11 mouse cellular contexts compared by ENCODE assay signal in the genomic region with DNA sequence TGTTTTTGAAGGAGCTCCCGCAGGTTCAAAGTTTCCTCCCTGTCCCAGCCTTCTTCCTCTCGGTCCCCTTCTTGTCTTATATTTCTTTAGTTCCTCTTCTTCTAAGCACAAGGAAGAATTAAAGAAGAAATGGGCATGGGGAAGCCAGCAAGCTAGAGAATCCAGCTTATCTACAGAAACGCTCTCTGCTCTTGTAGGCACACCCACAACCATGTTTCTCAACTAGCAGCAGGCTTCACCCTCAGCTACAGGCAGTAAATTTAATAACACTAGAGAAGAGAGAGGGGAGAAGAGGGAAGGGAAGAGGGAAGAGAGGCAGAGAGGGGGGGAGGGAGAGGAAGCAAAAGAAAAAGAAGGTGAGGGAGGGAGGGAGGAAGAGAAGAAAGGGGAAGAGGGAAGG. TPM values are rescaled to one million over a fixed set of nuclear protein-coding genes. Genes with fewer than 3 reads are reported as not detected.
A peak's percentile ranks its signal among the peaks of the same experiment; 100 is the strongest.
DNase-seq lines count a peak whose midpoint lies in the region; ATAC-seq and TF ChIP-seq lines count a peak whose summit lies in the region.
"Had no signal": no experiment of that assay in that cellular context is flagged by ENCODE, and none has a peak within 500 bp of the region (broad histone marks: within the 10 kb centered on the region; RNA-seq: fewer than 3 reads in every experiment).

No protein-coding gene starts in this region.

- intact Hi-C loops in left cerebral cortex, adult 2 months (cut with DNase I): loop anchor here (10.0 kb wide), 2 partner anchors 287 to 427 kb away; a partner anchor contains a TSS
- intact Hi-C loops in left cerebral cortex, postnatal 10 days (cut with DNase I): loop anchor here (5.0 to 10.0 kb wide), 2 partner anchors 117 to 224 kb away; a partner anchor contains a TSS

- TF ChIP-seq CTCF in left cerebral cortex, adult 2 months (IDR thresholded peaks at IDR 0.05): no peak

- no peak for DNase-seq in embryonic facial prominence, embryonic 10.5 days (ENCODE audit: low spot score)
- DNase-seq in left cerebral cortex, adult 2 months (ENCODE audit: extremely low spot score in 1 of 2, low spot score in 2 of 2): no peak
- no peak for DNase-seq in left cerebral cortex, postnatal 10 days (ENCODE audit: extremely low spot score in 1 of 2, low spot score in 2 of 2)
- no peak for DNase-seq in yolk sac, embryonic 10.5 days (ENCODE audit: low spot score)
- DNase-seq in urinary bladder, postnatal 10 days (ENCODE audit: low spot score): no peak
- DNase-seq: embryo, embryonic 11 days; gastrocnemius, postnatal 36 days had no signal

- H3K4me2 ChIP-seq in embryonic facial prominence, embryonic 13.5 days: no peak overlapping the region
- peak overlapping the region; percentile 97 for H3K4me2 ChIP-seq in myocyte (ENCODE audit: low read depth)
- H3K4me2 ChIP-seq: midbrain, embryonic 11.5 days had no signal

- H3K79me2 ChIP-seq in myocyte (ENCODE audit: control insufficient read depth, insufficient read depth): peaks cover 1% of the 10 kb centered on the region

- H3K27me3 ChIP-seq in embryonic facial prominence, embryonic 13.5 days: no peaks in the 10 kb centered on the region
- H3K27me3 ChIP-seq in embryonic facial prominence, embryonic 10.5 days (replicated peaks; ENCODE audit: low read depth, poor library complexity, severe bottlenecking): no peaks in the 10 kb centered on the region
- H3K27me3 ChIP-seq in myocyte (ENCODE audit: control insufficient read depth, insufficient read depth, insufficient read length): no peaks in the 10 kb centered on the region

- peaks cover 38% of the 10 kb centered on the region for H3K36me3 ChIP-seq in embryonic facial prominence, embryonic 13.5 days
- H3K36me3 ChIP-seq in embryonic facial prominence, embryonic 10.5 days (replicated peaks): peaks cover 53% of the 10 kb centered on the region
- H3K36me3 ChIP-seq in myocyte (ENCODE audit: control insufficient read depth, insufficient read depth): no peaks in the 10 kb centered on the region

- no peaks in the 10 kb centered on the region for H3K9me3 ChIP-seq in embryonic facial prominence, embryonic 13.5 days
- no peaks in the 10 kb centered on the region for H3K9me3 ChIP-seq in embryonic facial prominence, embryonic 10.5 days

- no peak for ATAC-seq in embryonic facial prominence, embryonic 13.5 days (ENCODE audit: insufficient number of reproducible peaks, insufficient read depth, low FRiP score, low TSS enrichment, low read depth)
- ATAC-seq in granulocyte monocyte progenitor cell, adult 5-6 weeks (replicated peaks; ENCODE audit: poor library complexity, severe bottlenecking): peak; percentile 14

- no peak overlapping the region for H3K4me3 ChIP-seq in embryonic facial prominence, embryonic 13.5 days
- no peak overlapping the region for H3K4me3 ChIP-seq in embryonic facial prominence, embryonic 10.5 days
- H3K4me3 ChIP-seq in left cerebral cortex, adult 2 months: peak overlapping the region; percentile 60
- H3K4me3 ChIP-seq in myocyte: peak overlapping the region; percentile 18

- H3K27ac ChIP-seq in embryonic facial prominence, embryonic 13.5 days: peak overlapping the region; percentile 64; the same call in 1 of the 2 replicates
- no peak overlapping the region for H3K27ac ChIP-seq in embryonic facial prominence, embryonic 10.5 days (replicated peaks)
- H3K27ac ChIP-seq in left cerebral cortex, adult 2 months: peak overlapping the region; percentile 77

- no peak overlapping the region for H3ac ChIP-seq in myocyte (ENCODE audit: control insufficient read depth, insufficient read length)

- 0 out of 2 replicates have a peak overlapping the region, but pooled peaks have one; percentile 40 for H3K9ac ChIP-seq in embryonic facial prominence, embryonic 13.5 days

- 81% methylated on average over 3 of the region's 3 CpGs for WGBS in embryonic facial prominence, embryonic 13.5 days
- WGBS in embryonic facial prominence, embryonic 10.5 days: 83% methylated on average over 3 of the region's 3 CpGs

- no peak for TF ChIP-seq POLR2A in myocyte (IDR thresholded peaks at IDR 0.05; ENCODE audit: insufficient read length, low read depth)

- peaks cover 43% of the 10 kb centered on the region for H3K4me1 ChIP-seq in embryonic facial prominence, embryonic 13.5 days
- H3K4me1 ChIP-seq in embryonic facial prominence, embryonic 10.5 days: peaks cover 47% of the 10 kb centered on the region

TF ChIP-seq in myocyte, 11 proteins besides CTCF, POLR2A, EP300 and RAD21:
- TF ChIP-seq E2F4 (IDR thresholded peaks at IDR 0.05; ENCODE audit: insufficient read depth) (no peak), MYOG (IDR thresholded peaks at IDR 0.05; ENCODE audit: control insufficient read depth in 1 of 3, insufficient read depth in 1 of 3, insufficient read length in 2 of 3, low read depth in 2 of 3) (no peak), SRF (IDR thresholded peaks at IDR 0.05; ENCODE audit: control insufficient read depth, insufficient read length, low read depth) (no peak), MAX (IDR thresholded peaks at IDR 0.05; ENCODE audit: low read depth) (no peak), CEBPB (IDR thresholded peaks at IDR 0.05; ENCODE audit: insufficient read depth, poor library complexity, severe bottlenecking) (no peak), TCF12 (IDR thresholded peaks at IDR 0.05; ENCODE audit: insufficient read depth, poor library complexity, severe bottlenecking) (no peak), MYOD1 (IDR thresholded peaks at IDR 0.05; ENCODE audit: control insufficient read depth in 1 of 3, insufficient read length in 2 of 3, low read depth in 2 of 3) (no peak), REST (IDR thresholded peaks at IDR 0.05; ENCODE audit: insufficient read depth, insufficient read length) (no peak), USF1 (IDR thresholded peaks at IDR 0.05; ENCODE audit: low read depth) (no peak), POLR2AphosphoS2 (IDR thresholded peaks at IDR 0.05; ENCODE audit: insufficient read length, low read depth) (no peak), TCF3 (IDR thresholded peaks at IDR 0.05; ENCODE audit: insufficient read length, low read depth) (no peak)

RNA-seq across cellular contexts. Expression of a gene that starts 29.1 kb away (rescaled TPM):
- 58.2 and 59.5 TPM in 2 replicates for polyA plus RNA-seq in embryonic facial prominence, embryonic 13.5 days (2015; fragmentation: Nextera tagmentation; extraction: Ambion mirVana)
- 68.3 and 70.6 TPM in 2 replicates for polyA plus RNA-seq in embryonic facial prominence, embryonic 10.5 days (2016; fragmentation: Nextera tagmentation; extraction: Ambion mirVana)
- total RNA-seq in left cerebral cortex, adult 2 months (2021): 10 to 100 TPM; 23.0 to 27.5 TPM
- total RNA-seq in left cerebral cortex, postnatal 10 days (2021): 10 to 100 TPM; 33.9 to 39.4 TPM
- 2.6 and 5.5 TPM in 2 replicates for total RNA-seq in granulocyte monocyte progenitor cell, adult 5-6 weeks (2014; fragmentation: Nextera tagmentation)
- total RNA-seq in granulocyte monocyte progenitor cell, adult 5-6 weeks (2017): 5.5 and 7.1 TPM in 2 replicates
- 43.9 TPM for polyA plus RNA-seq in myocyte (2012; fragmentation: generic; extraction: Trizol)

RNA-seq across cellular contexts. Expression of a gene that starts 44.0 kb away (rescaled TPM):
- polyA plus RNA-seq in embryonic facial prominence, embryonic 13.5 days (2015; fragmentation: Nextera tagmentation; extraction: Ambion mirVana): 9.4 and 10.0 TPM in 2 replicates
- polyA plus RNA-seq in embryonic facial prominence, embryonic 10.5 days (2016; fragmentation: Nextera tagmentation; extraction: Ambion mirVana): 2.6 and 2.9 TPM in 2 replicates
- total RNA-seq in left cerebral cortex, adult 2 months (2021): 10 to 100 TPM; 30.2 to 36.8 TPM
- total RNA-seq in left cerebral cortex, postnatal 10 days (2021): 10 to 100 TPM; 22.8 to 23.4 TPM
- 1.9 and 3.1 TPM in 2 replicates for total RNA-seq in granulocyte monocyte progenitor cell, adult 5-6 weeks (2014; fragmentation: Nextera tagmentation)
- 1.1 and 1.2 TPM in 2 replicates for total RNA-seq in granulocyte monocyte progenitor cell, adult 5-6 weeks (2017)
- polyA plus RNA-seq in myocyte (2012; fragmentation: generic; extraction: Trizol): 59.5 TPM

Comparison
In these comparisons a context has a peak if more than half of its experiments do, and no peak if none do; other contexts are left out.
1. H3K4me3 ChIP-seq: peak in left cerebral cortex, adult 2 months (single experiment) and myocyte (single experiment); none in embryonic facial prominence, embryonic 13.5 days (single experiment) and embryonic facial prominence, embryonic 10.5 days (single experiment).
2. RNA of a gene that starts 44.0 kb away (total RNA-seq): 30.2 to 36.8 TPM in left cerebral cortex, adult 2 months and 22.8 to 23.4 TPM in left cerebral cortex, postnatal 10 days; 1.1 to 3.1 TPM in granulocyte monocyte progenitor cell, adult 5-6 weeks; every median in the first group is over 4 times any median in the second.